Mouse (Mus musculus) stomach, embryonic 16.5 days (tissue): ENCODE measurements around the gene Klf13. TPM values are rescaled to one million over a fixed set of nuclear protein-coding genes. Genes with fewer than 3 reads are reported as not detected.
A peak's percentile ranks its signal among the peaks of the same experiment; 100 is the strongest.

Experiments
- ATAC-seq: fragments of 200-750 bp; cut with Nextera tagmentation; 2 replicates; pipeline ENCODE4 v1.8.0; 2017; ENCODE audit warnings: moderate number of reproducible peaks, moderate TSS enrichment; ENCODE audit not compliant: insufficient read depth, low FRiP score
- H3K27ac ChIP-seq: fragments of 300-500 bp; sonication (generic); 2 replicates; pipeline ENCODE4 v1.5.1; 2014; ENCODE audit warnings: low read length
- H3K27me3 ChIP-seq: fragments of 300-500 bp; sonication (generic); 2 replicates; pipeline ENCODE4 v1.6.1; 2014; ENCODE audit warnings: low read length, control low read depth, mixed read lengths; ENCODE audit not compliant: control insufficient read depth, insufficient read depth
- H3K36me3 ChIP-seq: fragments of 300-500 bp; sonication (generic); 2 replicates; pipeline ENCODE4 v1.6.1; 2014; ENCODE audit warnings: low read length; ENCODE audit not compliant: control insufficient read depth, insufficient read depth
- H3K4me1 ChIP-seq: fragments of 300-500 bp; sonication (generic); 2 replicates; pipeline ENCODE4 v1.6.1; 2014; ENCODE audit warnings: low read length, control low read depth, mixed read lengths; ENCODE audit not compliant: control insufficient read depth, insufficient read depth
- H3K4me2 ChIP-seq: fragments of 300-500 bp; sonication (generic); 2 replicates; pipeline ENCODE4 v1.6.1; 2014; ENCODE audit warnings: low read depth, low read length, mixed read lengths
- H3K4me3 ChIP-seq: fragments of 300-500 bp; sonication (generic); replicated peaks from 2 replicates; pipeline ENCODE4 v1.5.1; 2014; ENCODE audit warnings: mild to moderate bottlenecking, low read length
- H3K9ac ChIP-seq: fragments of 300-500 bp; sonication (generic); 2 replicates; pipeline ENCODE4 v1.6.1; 2014; ENCODE audit warnings: low read length
- H3K9me3 ChIP-seq: fragments of 300-500 bp; sonication (generic); replicated peaks from 2 replicates; pipeline ENCODE4 v1.6.1; 2016; ENCODE audit warnings: low read length, control low read depth; ENCODE audit not compliant: control insufficient read depth
- WGBS: fragments of 180-500 bp; shearing (Covaris S2); extraction: QIAGEN DNeasy Blood & Tissue Kit; methylation state at CpG from one replicate; pipeline ENCODE4 v1.1.7; 2014; 5-methylcytosine and 5-hydroxymethylcytosine counted together
- polyA plus RNA-seq: library from polyadenylated mRNA; unstranded; fragments of >200 nt; fragmentation: Nextera tagmentation; extraction: Ambion mirVana; gene quantifications from 2 replicates; pipeline ENCODE4 v1.2.1, GENCODE M21; 2015

Klf13 gene
- polyA plus RNA-seq, 1 experiment from 2014 or later = 30.8 TPM

- whole genome bisulfite sequencing = 38% methylated on average over 12 of the region's 12 CpGs
- no peak for ATAC-seq
These were observed 25.6 kb downstream of the Klf13 start for GRCm38 (mm10) chr7:63912924-63913723.

GRCm38 (mm10) chr7:63912234-63912810, 26.4 kb downstream of the Klf13 start:
- no peaks in the 10 kb centered on the region for H3K36me3 ChIP-seq
- peak; percentile 27; the same call in 1 of the 2 replicates for ATAC-seq
- H3K4me3 ChIP-seq = no peak overlapping the region
- no peak overlapping the region for H3K9ac ChIP-seq
- H3K4me1 ChIP-seq = peaks cover 52% of the 10 kb centered on the region
- 23% methylated on average over 7 of the region's 7 CpGs for WGBS
- no peak overlapping the region for H3K4me2 ChIP-seq
- H3K27me3 ChIP-seq = no peaks in the 10 kb centered on the region
- peak overlapping the region; percentile 39 for H3K27ac ChIP-seq
- H3K9me3 ChIP-seq = no peaks in the 10 kb centered on the region

More at GRCm38 (mm10) chr7:63912924-63913723, 25.6 kb downstream of the Klf13 start:
- Histone ChIP-seq H3K9ac (no peak overlapping the region), H3K27ac (peak overlapping the region; percentile 39; the same call in 1 of the 2 replicates), H3K9me3 (no peaks in the 10 kb centered on the region), H3K27me3 (no peaks in the 10 kb centered on the region), H3K4me2 (no peak overlapping the region), H3K4me1 (peaks cover 56% of the 10 kb centered on the region), H3K36me3 (no peaks in the 10 kb centered on the region), H3K4me3 (no peak overlapping the region)

- Histone ChIP-seq H3K36me3 (no peaks in the 10 kb centered on the region), H3K27ac (peak overlapping the region; percentile 39), H3K4me3 (no peak overlapping the region), H3K4me1 (peaks cover 52% of the 10 kb centered on the region), H3K27me3 (no peaks in the 10 kb centered on the region), H3K9ac (no peak overlapping the region), H3K4me2 (no peak overlapping the region), H3K9me3 (no peaks in the 10 kb centered on the region)
- ATAC-seq = peak; percentile 23
- 40% methylated on average over 8 of the region's 8 CpGs for WGBS
These were observed 27.1 kb downstream of the Klf13 start for GRCm38 (mm10) chr7:63911383-63912233.

GRCm38 (mm10) chr7:63910912-63911311, 27.8 kb downstream of the Klf13 start:
- Histone ChIP-seq H3K4me3 (no peak overlapping the region), H3K9me3 (no peaks in the 10 kb centered on the region), H3K4me1 (peaks cover 54% of the 10 kb centered on the region), H3K4me2 (no peak overlapping the region), H3K9ac (no peak overlapping the region), H3K36me3 (no peaks in the 10 kb centered on the region), H3K27me3 (no peaks in the 10 kb centered on the region), H3K27ac (peak overlapping the region; percentile 39)
- ATAC-seq = no peak
- 29% methylated on average over 4 of the region's 4 CpGs for WGBS

- Histone ChIP-seq H3K27me3 (no peaks in the 10 kb centered on the region), H3K9me3 (no peaks in the 10 kb centered on the region), H3K9ac (no peak overlapping the region), H3K4me3 (no peak overlapping the region), H3K36me3 (no peaks in the 10 kb centered on the region), H3K27ac (peak overlapping the region; percentile 39; the same call in 1 of the 2 replicates), H3K4me2 (no peak overlapping the region), H3K4me1 (peaks cover 58% of the 10 kb centered on the region)
- WGBS = 68% methylated on average over 5 of the region's 5 CpGs
- no peak for ATAC-seq
These were observed 28.5 kb downstream of the Klf13 start for GRCm38 (mm10) chr7:63910225-63910624.

GRCm38 (mm10) chr7:63908496-63909285, 30.0 kb downstream of the Klf13 start:
- Histone ChIP-seq H3K4me2 (peak overlapping the region; percentile 20; the same call in 1 of the 2 replicates), H3K4me3 (no peak overlapping the region), H3K27ac (peak overlapping the region; percentile 63), H3K4me1 (peaks cover 52% of the 10 kb centered on the region), H3K9ac (peak overlapping the region; percentile 36; the same call in 1 of the 2 replicates), H3K36me3 (no peaks in the 10 kb centered on the region), H3K27me3 (no peaks in the 10 kb centered on the region), H3K9me3 (no peaks in the 10 kb centered on the region)
- 33% methylated on average over 10 of the region's 11 CpGs for WGBS
- ATAC-seq = no peak

- Histone ChIP-seq H3K36me3 (no peaks in the 10 kb centered on the region), H3K4me3 (no peak overlapping the region), H3K4me2 (no peak overlapping the region), H3K9ac (no peak overlapping the region), H3K27ac (peak overlapping the region; percentile 63), H3K4me1 (peaks cover 50% of the 10 kb centered on the region), H3K9me3 (no peaks in the 10 kb centered on the region), H3K27me3 (no peaks in the 10 kb centered on the region)
- ATAC-seq = no peak
- 73% methylated on average over 5 of the region's 5 CpGs for WGBS
These were observed 30.8 kb downstream of the Klf13 start for GRCm38 (mm10) chr7:63907778-63908495.

GRCm38 (mm10) chr7:63905642-63906041, 33.1 kb downstream of the Klf13 start:
- Histone ChIP-seq H3K36me3 (no peaks in the 10 kb centered on the region), H3K4me1 (peaks cover 32% of the 10 kb centered on the region), H3K27ac (peak overlapping the region; percentile 35), H3K4me3 (no peak overlapping the region), H3K4me2 (no peak overlapping the region), H3K27me3 (no peaks in the 10 kb centered on the region), H3K9me3 (no peaks in the 10 kb centered on the region), H3K9ac (no peak overlapping the region)
- peak; percentile 41; the same call in 1 of the 2 replicates for ATAC-seq
- WGBS = 55% methylated on average over 5 of the region's 5 CpGs
